Mouse (Mus musculus) thymus, adult 2 months (tissue): Measurements from ENCODE around the gene Defa25.
"Not testable (repeated sequence)": the region's sequence is repeated elsewhere in the genome, so short reads cannot be mapped to it uniquely, and the experiment has no call there.

ENCODE experiments used
- CTCF ChIP-seq: fragments of 200-500 bp; IDR thresholded peaks from 2 replicates; pipeline ENCODE4 v1.5.1; 2012; ENCODE audit warnings: mild to moderate bottlenecking, control low read depth, low read length, moderate library complexity, borderline replicate concordance; ENCODE audit not compliant: control insufficient read depth, poor library complexity, insufficient read depth; ENCODE audit errors: extremely low read depth
- POLR2A ChIP-seq: fragments of 200-500 bp; IDR thresholded peaks from 2 replicates; pipeline ENCODE4 v1.6.1; 2012; ENCODE audit warnings: mild to moderate bottlenecking, low read length, control low read depth, moderate library complexity; ENCODE audit not compliant: control insufficient read depth, poor library complexity, insufficient read depth; ENCODE audit errors: extremely low read depth

DNA sequence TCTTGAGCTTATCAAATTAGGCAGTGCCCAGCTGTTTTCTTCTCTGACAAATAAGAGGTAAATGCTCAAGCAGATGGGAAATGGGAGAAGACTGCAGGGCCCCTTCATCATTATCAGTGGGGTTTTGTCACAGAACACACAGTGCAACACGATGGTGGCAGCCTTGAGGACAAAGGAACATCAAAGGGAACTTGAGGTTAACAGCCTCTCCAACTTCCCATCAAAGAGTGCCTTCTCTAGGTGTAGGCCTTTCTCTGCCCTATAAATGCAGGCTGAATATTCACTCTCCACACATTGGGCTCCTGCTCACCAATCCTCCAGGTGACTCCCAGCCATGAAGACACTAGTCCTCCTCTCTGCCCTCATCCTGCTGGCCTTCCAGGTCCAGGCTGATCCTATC lies 29.5 kb upstream of the Defa25 start, which contains the start of gene Defa23:
- not testable (repeated sequence) for TF ChIP-seq POLR2A, CTCF
